Mouse (Mus musculus) MEL (cell line): ENCODE measurements around the gene Il18r1.

Experiments
- EP300 ChIP-seq, 2 experiments: IDR thresholded peaks; 2 replicates each; pipeline ENCODE4 v1.6.1; 2011; ENCODE audit warnings: improper control_type of control experiment in 2 of 2, low read length in 2 of 2, low read depth in 1 of 2, mild to moderate bottlenecking in 1 of 2
- TAL1 ChIP-seq: IDR thresholded peaks from 2 replicates; pipeline ENCODE4 v1.6.1; 2012; ENCODE audit warnings: mild to moderate bottlenecking, inconsistent platforms, low read length, moderate library complexity, mixed read lengths
- USF1 ChIP-seq: IDR thresholded peaks from 2 replicates; pipeline ENCODE4 v1.6.1; 2014; ENCODE audit warnings: low read depth, mild to moderate bottlenecking, inconsistent platforms, low read length, improper control_type of control experiment, moderate library complexity

DNA sequence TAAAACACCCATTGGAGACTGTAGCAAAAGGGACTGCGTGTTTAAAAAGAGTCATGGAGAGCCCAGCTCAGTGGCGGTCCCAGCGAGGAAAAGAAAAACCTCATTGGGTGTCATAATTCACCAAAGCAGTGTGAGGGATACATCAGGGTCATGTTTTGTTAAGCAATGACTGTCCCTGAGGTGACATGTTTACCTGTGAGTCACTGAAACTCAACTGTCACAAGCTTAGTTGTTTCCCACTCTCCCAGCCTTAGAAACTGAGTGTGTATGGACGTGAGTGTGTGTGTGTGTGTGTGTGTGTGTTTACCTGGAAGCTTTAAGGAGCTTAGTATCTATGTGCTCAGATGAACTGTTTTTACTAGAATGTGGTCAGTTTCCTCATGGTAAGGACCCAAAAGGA lies 2.0 kb downstream of the Il18r1 start:
- TF ChIP-seq USF1 (no peak), EP300 (IDR thresholded peaks at IDR 0.05; ENCODE audit: low read depth in 1 of 2, low read length in 2 of 2) (no peak), TAL1 (no peak)
